Mouse (Mus musculus): ENCODE results near the gene Crispld2. TPM values are rescaled to one million over a fixed set of nuclear protein-coding genes. Genes with fewer than 3 reads are reported as not detected.

Crispld2 gene
- polyA plus RNA-seq, 1 experiment from 2014 or later: 1.3 TPM

GRCm38 (mm10) chr8:120000461-120000860 lies 8.2 kb downstream of the Crispld2 start:
- H3K27ac ChIP-seq (replicated peaks): no peak overlapping the region
- H3K4me3 ChIP-seq (replicated peaks): no peak overlapping the region
- no peak overlapping the region for H3K9ac ChIP-seq
- H3K4me2 ChIP-seq: no peak overlapping the region
- no peaks in the 10 kb centered on the region for H3K9me3 ChIP-seq (replicated peaks)
- 53% methylated on average over 8 of the region's 8 CpGs for WGBS (ENCODE audit: insufficient replicate concordance)
- no peaks in the 10 kb centered on the region for H3K36me3 ChIP-seq (replicated peaks)
- H3K4me1 ChIP-seq (replicated peaks): no peaks in the 10 kb centered on the region
- H3K27me3 ChIP-seq: no peaks in the 10 kb centered on the region
- no peak for ATAC-seq (ENCODE audit: insufficient read depth)

GRCm38 (mm10) chr8:120001712-120002111 lies 9.5 kb downstream of the Crispld2 start:
- H3K27me3 ChIP-seq: 0 out of 2 replicates have a peak, but pooled peaks cover 3% of the 10 kb centered on the region
- no peaks in the 10 kb centered on the region for H3K4me1 ChIP-seq (replicated peaks)
- no peak overlapping the region for H3K4me2 ChIP-seq
- no peaks in the 10 kb centered on the region for H3K9me3 ChIP-seq (replicated peaks)
- no peaks in the 10 kb centered on the region for H3K36me3 ChIP-seq (replicated peaks)
- H3K27ac ChIP-seq (replicated peaks): no peak overlapping the region
- no peak overlapping the region for H3K9ac ChIP-seq
- no peak for ATAC-seq (ENCODE audit: insufficient read depth)
- H3K4me3 ChIP-seq (replicated peaks): no peak overlapping the region
- WGBS (ENCODE audit: insufficient replicate concordance): 61% methylated on average over 7 of the region's 7 CpGs

- Histone ChIP-seq H3K27me3 (0 out of 2 replicates have a peak, but pooled peaks cover 5% of the 10 kb centered on the region), H3K9me3 (replicated peaks) (no peaks in the 10 kb centered on the region), H3K4me1 (replicated peaks) (no peaks in the 10 kb centered on the region), H3K9ac (no peak overlapping the region), H3K27ac (replicated peaks) (no peak overlapping the region), H3K4me3 (replicated peaks) (no peak overlapping the region), H3K4me2 (no peak overlapping the region), H3K36me3 (replicated peaks) (no peaks in the 10 kb centered on the region)
- WGBS (ENCODE audit: insufficient replicate concordance): 56% methylated on average over 9 of the region's 9 CpGs
- no peak for ATAC-seq (ENCODE audit: insufficient read depth)
Observed at GRCm38 (mm10) chr8:120002348-120002747, 10.1 kb downstream of the Crispld2 start.

- H3K27ac ChIP-seq (replicated peaks): no peak overlapping the region
- H3K4me3 ChIP-seq (replicated peaks): no peak overlapping the region
- WGBS (ENCODE audit: insufficient replicate concordance): 58% methylated on average over 14 of the region's 14 CpGs
- no peaks in the 10 kb centered on the region for H3K4me1 ChIP-seq (replicated peaks)
- H3K36me3 ChIP-seq (replicated peaks): no peaks in the 10 kb centered on the region
- no peak overlapping the region for H3K9ac ChIP-seq
- no peak overlapping the region for H3K4me2 ChIP-seq
- H3K27me3 ChIP-seq: 0 out of 2 replicates have a peak, but pooled peaks cover 5% of the 10 kb centered on the region
- ATAC-seq (ENCODE audit: insufficient read depth): no peak
- H3K9me3 ChIP-seq (replicated peaks): no peaks in the 10 kb centered on the region
Observed at GRCm38 (mm10) chr8:120004154-120004702, 12.0 kb downstream of the Crispld2 start.

GRCm38 (mm10) chr8:120004705-120005381 lies 12.6 kb downstream of the Crispld2 start:
- WGBS (ENCODE audit: insufficient replicate concordance): 76% methylated on average over 2 of the region's 2 CpGs
- ATAC-seq (ENCODE audit: insufficient read depth): no peak
- Histone ChIP-seq H3K4me1 (replicated peaks) (no peaks in the 10 kb centered on the region), H3K9me3 (replicated peaks) (no peaks in the 10 kb centered on the region), H3K4me2 (no peak overlapping the region), H3K27ac (replicated peaks) (no peak overlapping the region), H3K9ac (no peak overlapping the region), H3K36me3 (replicated peaks) (no peaks in the 10 kb centered on the region), H3K27me3 (0 out of 2 replicates have a peak, but pooled peaks cover 5% of the 10 kb centered on the region), H3K4me3 (replicated peaks) (no peak overlapping the region)

- H3K27me3 ChIP-seq: 0 out of 2 replicates have a peak, but pooled peaks cover 5% of the 10 kb centered on the region
- H3K4me3 ChIP-seq (replicated peaks): no peak overlapping the region
- 39% methylated on average over 9 of the region's 9 CpGs for WGBS (ENCODE audit: insufficient replicate concordance)
- no peaks in the 10 kb centered on the region for H3K36me3 ChIP-seq (replicated peaks)
- H3K9ac ChIP-seq: no peak overlapping the region
- H3K4me1 ChIP-seq (replicated peaks): no peaks in the 10 kb centered on the region
- no peak overlapping the region for H3K4me2 ChIP-seq
- no peak for ATAC-seq (ENCODE audit: insufficient read depth)
- H3K27ac ChIP-seq (replicated peaks): no peak overlapping the region
- no peaks in the 10 kb centered on the region for H3K9me3 ChIP-seq (replicated peaks)
Observed at GRCm38 (mm10) chr8:120006645-120007160, 14.5 kb downstream of the Crispld2 start.

GRCm38 (mm10) chr8:120007178-120007577 lies 14.9 kb downstream of the Crispld2 start:
- Histone ChIP-seq H3K27ac (replicated peaks) (no peak overlapping the region), H3K4me2 (no peak overlapping the region), H3K9me3 (replicated peaks) (no peaks in the 10 kb centered on the region), H3K9ac (no peak overlapping the region), H3K27me3 (0 out of 2 replicates have a peak, but pooled peaks cover 5% of the 10 kb centered on the region), H3K4me1 (replicated peaks) (no peaks in the 10 kb centered on the region), H3K36me3 (replicated peaks) (no peaks in the 10 kb centered on the region), H3K4me3 (replicated peaks) (no peak overlapping the region)
- 57% methylated on average over 9 of the region's 9 CpGs for WGBS (ENCODE audit: insufficient replicate concordance)
- no peak for ATAC-seq (ENCODE audit: insufficient read depth)

GRCm38 (mm10) chr8:120009284-120009683 lies 17.0 kb downstream of the Crispld2 start:
- no peaks in the 10 kb centered on the region for H3K4me1 ChIP-seq (replicated peaks)
- WGBS (ENCODE audit: insufficient replicate concordance): 43% methylated on average over 6 of the region's 6 CpGs

GRCm38 (mm10) chr8:120012491-120012890 lies 20.3 kb downstream of the Crispld2 start:
- Histone ChIP-seq H3K36me3 (replicated peaks) (no peaks in the 10 kb centered on the region), H3K9ac (no peak overlapping the region), H3K27me3 (0 out of 2 replicates have a peak, but pooled peaks cover 2% of the 10 kb centered on the region), H3K27ac (replicated peaks) (no peak overlapping the region), H3K4me1 (replicated peaks) (no peaks in the 10 kb centered on the region), H3K4me3 (replicated peaks) (no peak overlapping the region), H3K4me2 (no peak overlapping the region), H3K9me3 (replicated peaks) (no peaks in the 10 kb centered on the region)
- 71% methylated on average over 8 of the region's 8 CpGs for WGBS (ENCODE audit: insufficient replicate concordance)
- no peak for ATAC-seq (ENCODE audit: insufficient read depth)

More at GRCm38 (mm10) chr8:120009284-120009683, 17.0 kb downstream of the Crispld2 start:
- Histone ChIP-seq H3K9me3 (replicated peaks) (no peaks in the 10 kb centered on the region), H3K36me3 (replicated peaks) (no peaks in the 10 kb centered on the region), H3K9ac (no peak overlapping the region), H3K4me3 (replicated peaks) (no peak overlapping the region), H3K27me3 (0 out of 2 replicates have a peak, but pooled peaks cover 7% of the 10 kb centered on the region), H3K27ac (replicated peaks) (no peak overlapping the region), H3K4me2 (no peak overlapping the region)
- no peak for ATAC-seq (ENCODE audit: insufficient read depth)

- Histone ChIP-seq H3K4me3 (replicated peaks) (no peak overlapping the region), H3K4me2 (no peak overlapping the region), H3K9me3 (replicated peaks) (no peaks in the 10 kb centered on the region), H3K9ac (no peak overlapping the region), H3K36me3 (replicated peaks) (no peaks in the 10 kb centered on the region), H3K27ac (replicated peaks) (no peak overlapping the region), H3K4me1 (replicated peaks) (no peaks in the 10 kb centered on the region), H3K27me3 (0 out of 2 replicates have a peak, but pooled peaks cover 2% of the 10 kb centered on the region)
- no peak for ATAC-seq (ENCODE audit: insufficient read depth)
- 27% methylated on average over 9 of the region's 9 CpGs for WGBS (ENCODE audit: insufficient replicate concordance)
Observed at GRCm38 (mm10) chr8:120012927-120013326, 20.7 kb downstream of the Crispld2 start.

GRCm38 (mm10) chr8:120014267-120015023 lies 22.2 kb downstream of the Crispld2 start:
- Histone ChIP-seq H3K4me1 (replicated peaks) (no peaks in the 10 kb centered on the region), H3K36me3 (replicated peaks) (no peaks in the 10 kb centered on the region), H3K9ac (no peak overlapping the region), H3K4me2 (no peak overlapping the region), H3K4me3 (replicated peaks) (no peak overlapping the region), H3K9me3 (replicated peaks) (no peaks in the 10 kb centered on the region), H3K27me3 (0 out of 2 replicates have a peak, but pooled peaks cover 2% of the 10 kb centered on the region), H3K27ac (replicated peaks) (no peak overlapping the region)
- ATAC-seq (ENCODE audit: insufficient read depth): no peak
- 18% methylated on average over 15 of the region's 15 CpGs for WGBS (ENCODE audit: insufficient replicate concordance)
